In the genomic region with DNA sequence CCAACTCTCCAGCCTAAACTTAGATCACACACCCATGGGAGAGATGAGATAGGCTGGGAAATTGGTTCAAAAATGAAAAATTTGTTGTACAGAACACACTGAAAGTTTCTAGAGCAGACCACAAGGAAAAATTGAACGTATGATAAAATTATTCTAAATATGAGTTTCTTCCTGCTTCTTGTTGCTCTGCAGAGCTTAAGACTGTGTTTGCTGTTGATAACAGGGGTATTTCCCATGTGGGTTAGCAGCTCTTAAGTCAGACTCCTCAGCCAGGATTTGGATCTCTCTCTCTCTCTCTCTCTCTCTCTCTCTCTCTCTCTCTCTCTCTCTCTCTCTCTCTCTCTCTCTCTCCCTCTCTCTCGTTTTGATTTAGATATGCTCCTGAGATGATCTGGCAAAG, we compare ENCODE assay signal across 19 mouse cellular contexts.
DNase-seq lines count a peak whose midpoint lies in the region; ATAC-seq lines count a peak whose summit lies in the region.
"Had no signal": no experiment of that assay in that cellular context is flagged by ENCODE, and none has a peak within 500 bp of the region (broad histone marks: within the 10 kb centered on the region; RNA-seq: fewer than 3 reads in every experiment).

No protein-coding gene starts in this region.

- peak; percentile 72 for DNase-seq in heart, adult 11 months
- DNase-seq in heart, postnatal 25 days (ENCODE audit: low spot score), result no peak
- peak; percentile 54 for DNase-seq in naive thymus-derived CD4-positive, alpha-beta T cell, adult 2 months (ENCODE audit: low read depth)
- DNase-seq in heart, adult 18-20 months, result no peak
- no peak for DNase-seq in right cerebral cortex, adult 2 months (ENCODE audit: low spot score in 2 of 2)
- DNase-seq in layer of hippocampus, postnatal 36 days, result no peak
- DNase-seq: adrenal gland, adult 2 months; adrenal gland, postnatal 14 days; cerebellum, adult 11 months; cerebellum, adult 2 months; cerebellum, adult 9-11 months; cerebellum, postnatal 25 days; embryo, embryonic 11 days; gastrocnemius, postnatal 10 days; gastrocnemius, postnatal 36 days; heart, postnatal 14 days had no signal

- peak; percentile 51 for ATAC-seq in activated CD4-positive, CD25-positive, alpha-beta regulatory T cell, adult 4 months
- ATAC-seq: forebrain, embryonic 16.5 days; intestine, embryonic 15.5 days had no signal

- intact Hi-C loops in heart, postnatal 25 days (cut with DNase I), result no loop called here

Comparison
In these comparisons a context has a peak if more than half of its experiments do, and no peak if none do; other contexts are left out.
1. DNase-seq: peak in heart, adult 11 months (single experiment) and naive thymus-derived CD4-positive, alpha-beta T cell, adult 2 months (single experiment); none in heart, postnatal 25 days (single experiment), heart, adult 18-20 months (0 of 2), right cerebral cortex, adult 2 months (0 of 2) and layer of hippocampus, postnatal 36 days (0 of 2).